Mouse (Mus musculus) layer of hippocampus, adult 9-10 months (tissue): ENCODE measurements around the gene Cdc42ep3.

Source experiments
- DNase-seq: peaks from one replicate; pipeline ENCODE4 v3.0.0; 2022; ENCODE audit warnings: low spot score

The Cdc42ep3 gene

DNA sequence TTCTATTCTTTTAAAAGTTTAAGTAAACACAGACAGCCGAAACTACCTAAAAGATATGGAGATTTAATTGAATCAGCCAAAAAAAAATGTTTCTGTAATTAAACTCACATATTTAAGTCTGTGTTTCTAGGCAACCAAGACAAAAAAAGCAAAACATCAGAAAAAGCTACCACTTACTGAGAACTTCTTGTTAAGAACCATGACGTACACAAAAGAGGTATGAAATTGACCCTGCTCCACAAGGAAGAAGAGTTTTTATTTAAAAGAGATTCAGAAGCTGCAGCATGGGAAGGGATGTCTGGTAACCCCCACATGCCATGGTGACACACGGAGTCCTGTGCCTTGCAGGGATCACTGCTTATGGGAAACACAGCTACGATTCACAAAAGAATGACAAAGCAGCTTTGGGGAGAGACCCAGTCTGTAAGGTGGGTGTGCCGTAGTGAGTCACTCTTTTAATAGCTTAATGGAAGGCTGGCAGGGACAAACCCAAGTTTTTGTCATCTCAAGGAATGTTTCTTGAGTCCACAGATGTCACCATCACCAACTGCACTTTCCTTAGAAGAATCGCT is 69.8 kb downstream of the Cdc42ep3 start:
- DNase-seq, result no peak
